ENCODE assay signal across 19 mouse cellular contexts in genomic region chr10:20668577-20668976, GRCm38 (mm10). TPM values are rescaled to one million over a fixed set of nuclear protein-coding genes. Genes with fewer than 3 reads are reported as not detected.
A peak's percentile ranks its signal among the peaks of the same experiment; 100 is the strongest.
DNase-seq lines count a peak whose midpoint lies in the region; ATAC-seq and TF ChIP-seq lines count a peak whose summit lies in the region.
"Had no signal": no experiment of that assay in that cellular context is flagged by ENCODE, and none has a peak within 500 bp of the region (broad histone marks: within the 10 kb centered on the region; RNA-seq: fewer than 3 reads in every experiment).

No protein-coding gene starts in this region.

- no peaks in the 10 kb centered on the region for H3K36me3 ChIP-seq in hindbrain, embryonic 10.5 days
- no peaks in the 10 kb centered on the region for H3K36me3 ChIP-seq in hindbrain, embryonic 11.5 days (ENCODE audit: control insufficient read depth, insufficient read depth, low read length)
- H3K36me3 ChIP-seq in midbrain, embryonic 14.5 days (ENCODE audit: control insufficient read depth, insufficient read depth, low read length) = no peaks in the 10 kb centered on the region
- no peaks in the 10 kb centered on the region for H3K36me3 ChIP-seq in midbrain, postnatal 0 days (ENCODE audit: insufficient read depth, low read length)
- H3K36me3 ChIP-seq: embryonic facial prominence, embryonic 12.5 days; forebrain, embryonic 15.5 days; heart, embryonic 10.5 days; heart, embryonic 15.5 days had no signal

- TF ChIP-seq POLR2A in brain, embryonic 14.5 days (IDR thresholded peaks at IDR 0.05; ENCODE audit: borderline replicate concordance, extremely low read depth, insufficient read depth, insufficient read length, poor library complexity, severe bottlenecking) = no peak
- TF ChIP-seq POLR2A in olfactory bulb, adult 2 months (IDR thresholded peaks at IDR 0.05; ENCODE audit: insufficient read depth, low read depth, low read length) = no peak

- no peak for DNase-seq in hindbrain, embryonic 10.5 days (ENCODE audit: low spot score)
- DNase-seq in hindbrain, embryonic 11.5 days (ENCODE audit: low spot score) = no peak
- peak; percentile 17 for DNase-seq in midbrain, embryonic 14.5 days
- DNase-seq in midbrain, postnatal 0 days (ENCODE audit: low spot score) = no peak
- peak; percentile 26 for DNase-seq in brain, embryonic 14.5 days (ENCODE audit: low read depth)
- DNase-seq in kidney, postnatal 4 days = no peak
- DNase-seq: adrenal gland, adult 2 months; adrenal gland, postnatal 25 days; cerebellum, adult 11 months; cerebellum, adult 8-10 months; cerebellum, postnatal 14 days; gastrocnemius, postnatal 14 days; heart, postnatal 14 days had no signal

- ATAC-seq in hindbrain, embryonic 11.5 days (ENCODE audit: low FRiP score) = no peak
- no peak for ATAC-seq in midbrain, embryonic 14.5 days (ENCODE audit: low FRiP score, low TSS enrichment)
- no peak for ATAC-seq in midbrain, postnatal 0 days (ENCODE audit: low FRiP score)
- ATAC-seq: intestine, embryonic 16.5 days had no signal

- no peaks in the 10 kb centered on the region for H3K27me3 ChIP-seq in hindbrain, embryonic 10.5 days (ENCODE audit: insufficient read depth, poor library complexity, severe bottlenecking)
- no peaks in the 10 kb centered on the region for H3K27me3 ChIP-seq in hindbrain, embryonic 11.5 days (ENCODE audit: control insufficient read depth, insufficient read depth, low read length)
- H3K27me3 ChIP-seq in midbrain, embryonic 14.5 days (ENCODE audit: control insufficient read depth, insufficient read depth, low read length) = no peaks in the 10 kb centered on the region
- H3K27me3 ChIP-seq in midbrain, postnatal 0 days (ENCODE audit: insufficient read depth, low read length) = no peaks in the 10 kb centered on the region
- H3K27me3 ChIP-seq: embryonic facial prominence, embryonic 12.5 days; forebrain, embryonic 15.5 days; heart, embryonic 15.5 days had no signal

- no peak overlapping the region for H3K4me3 ChIP-seq in hindbrain, embryonic 10.5 days
- H3K4me3 ChIP-seq in hindbrain, embryonic 11.5 days (ENCODE audit: low read depth, low read length) = no peak overlapping the region
- no peak overlapping the region for H3K4me3 ChIP-seq in midbrain, embryonic 14.5 days (replicated peaks; ENCODE audit: low read depth, low read length)
- no peak overlapping the region for H3K4me3 ChIP-seq in midbrain, postnatal 0 days (ENCODE audit: low read depth, low read length)
- H3K4me3 ChIP-seq in olfactory bulb, adult 2 months (ENCODE audit: insufficient read depth, low read depth, low read length) = no peak overlapping the region
- H3K4me3 ChIP-seq: embryonic facial prominence, embryonic 12.5 days; forebrain, embryonic 15.5 days; heart, embryonic 10.5 days; heart, embryonic 15.5 days had no signal

- H3K27ac ChIP-seq in hindbrain, embryonic 10.5 days = peak overlapping the region; percentile 12; the same call in 1 of the 2 replicates
- H3K27ac ChIP-seq in hindbrain, embryonic 11.5 days (ENCODE audit: low read depth, low read length) = no peak overlapping the region
- no peak overlapping the region for H3K27ac ChIP-seq in midbrain, embryonic 14.5 days (replicated peaks; ENCODE audit: low read depth, low read length)
- no peak overlapping the region for H3K27ac ChIP-seq in midbrain, postnatal 0 days (ENCODE audit: low read depth, low read length)
- H3K27ac ChIP-seq in olfactory bulb, adult 2 months (ENCODE audit: insufficient read depth, low read depth, low read length) = 0 out of 2 replicates have a peak overlapping the region, but pooled peaks have one; percentile 40
- H3K27ac ChIP-seq: heart, embryonic 10.5 days; heart, embryonic 15.5 days had no signal

- H3K4me1 ChIP-seq in hindbrain, embryonic 10.5 days (replicated peaks) = peaks cover 17% of the 10 kb centered on the region
- H3K4me1 ChIP-seq in hindbrain, embryonic 11.5 days (replicated peaks; ENCODE audit: control insufficient read depth, insufficient read depth, low read length) = no peaks in the 10 kb centered on the region
- H3K4me1 ChIP-seq in midbrain, embryonic 14.5 days (ENCODE audit: control insufficient read depth, insufficient read depth, low read length) = peaks cover 7% of the 10 kb centered on the region; the same call in 1 of the 2 replicates
- H3K4me1 ChIP-seq in midbrain, postnatal 0 days (ENCODE audit: insufficient read depth, low read length) = peaks cover 5% of the 10 kb centered on the region; the same call in 1 of the 2 replicates
- H3K4me1 ChIP-seq in olfactory bulb, adult 2 months (ENCODE audit: control insufficient read depth, insufficient read depth, low read length) = peaks cover 9% of the 10 kb centered on the region
- H3K4me1 ChIP-seq: forebrain, embryonic 15.5 days had no signal

- H3K9ac ChIP-seq in hindbrain, embryonic 11.5 days (ENCODE audit: low read depth, low read length) = no peak overlapping the region
- no peak overlapping the region for H3K9ac ChIP-seq in midbrain, embryonic 14.5 days (replicated peaks; ENCODE audit: low read length)
- H3K9ac ChIP-seq in midbrain, postnatal 0 days (replicated peaks; ENCODE audit: low read length, poor library complexity, severe bottlenecking) = no peak overlapping the region
- H3K9ac ChIP-seq: embryonic facial prominence, embryonic 12.5 days; forebrain, embryonic 15.5 days; heart, embryonic 15.5 days had no signal

- 33% methylated on average over 4 of the region's 4 CpGs for WGBS in hindbrain, embryonic 10.5 days
- 36% methylated on average over 4 of the region's 4 CpGs for WGBS in hindbrain, embryonic 11.5 days
- WGBS in midbrain, embryonic 14.5 days = 15% methylated on average over 4 of the region's 4 CpGs
- WGBS in midbrain, postnatal 0 days = 16% methylated on average over 4 of the region's 4 CpGs
- 26% methylated on average over 4 of the region's 4 CpGs for WGBS in olfactory bulb, adult 2 months

- no peaks in the 10 kb centered on the region for H3K9me3 ChIP-seq in hindbrain, embryonic 10.5 days
- no peaks in the 10 kb centered on the region for H3K9me3 ChIP-seq in hindbrain, embryonic 11.5 days (ENCODE audit: control insufficient read depth, low read length)
- H3K9me3 ChIP-seq in midbrain, embryonic 14.5 days (ENCODE audit: control insufficient read depth, low read length) = no peaks in the 10 kb centered on the region
- no peaks in the 10 kb centered on the region for H3K9me3 ChIP-seq in midbrain, postnatal 0 days (ENCODE audit: low read length)
- H3K9me3 ChIP-seq: embryonic facial prominence, embryonic 12.5 days; forebrain, embryonic 15.5 days; heart, embryonic 10.5 days; heart, embryonic 15.5 days had no signal

- no peak overlapping the region for H3K4me2 ChIP-seq in hindbrain, embryonic 11.5 days (replicated peaks; ENCODE audit: low read depth, low read length)
- no peak overlapping the region for H3K4me2 ChIP-seq in midbrain, embryonic 14.5 days (ENCODE audit: low read length)
- H3K4me2 ChIP-seq in midbrain, postnatal 0 days (ENCODE audit: low read depth, low read length, poor library complexity, severe bottlenecking) = no peak overlapping the region
- H3K4me2 ChIP-seq: embryonic facial prominence, embryonic 12.5 days; forebrain, embryonic 15.5 days; heart, embryonic 15.5 days had no signal

- TF ChIP-seq CTCF in midbrain, postnatal 0 days (IDR thresholded peaks at IDR 0.05) = no peak
- no peak for TF ChIP-seq CTCF in brain, embryonic 14.5 days (IDR thresholded peaks at IDR 0.05; ENCODE audit: borderline replicate concordance, extremely low read depth, insufficient read depth, insufficient read length)
- no peak for TF ChIP-seq CTCF in olfactory bulb, adult 2 months (IDR thresholded peaks at IDR 0.05; ENCODE audit: insufficient read depth, low read depth, low read length)

RNA-seq across cellular contexts. Expression of gene Pde7b, which starts 56.3 kb away (rescaled TPM):
- 1.5 and 2.1 TPM in 2 replicates for polyA plus RNA-seq in hindbrain, embryonic 10.5 days (2016; fragmentation: Nextera tagmentation; extraction: Ambion mirVana)
- polyA plus RNA-seq in hindbrain, embryonic 11.5 days (2014; fragmentation: Nextera tagmentation; extraction: Ambion mirVana) = 2.5 and 3.4 TPM in 2 replicates
- polyA plus RNA-seq in midbrain, embryonic 14.5 days (2014; fragmentation: Nextera tagmentation; extraction: Ambion mirVana) = 1.9 and 2.0 TPM in 2 replicates
- 6.0 and 11.6 TPM in 2 replicates for total RNA-seq in midbrain, postnatal 0 days (2014; rRNA removed)
- polyA plus RNA-seq in midbrain, postnatal 0 days (2015; fragmentation: Nextera tagmentation; extraction: Ambion mirVana) = 1.7 and 3.3 TPM in 2 replicates
- polyA plus RNA-seq in brain, embryonic 14.5 days (2012; rRNA removed) = 3.9 and 6.1 TPM in 2 replicates
- not detected in 2 replicates for polyA plus RNA-seq in olfactory bulb, adult 2 months (2012; ENCODE audit: insufficient read depth, insufficient read length, low replicate concordance, missing spikeins)

Comparison
In these comparisons a context has a peak if more than half of its experiments do, and no peak if none do; other contexts are left out.
1. DNase-seq: peak in midbrain, embryonic 14.5 days (single experiment) and brain, embryonic 14.5 days (single experiment); none in hindbrain, embryonic 10.5 days (single experiment), hindbrain, embryonic 11.5 days (single experiment), midbrain, postnatal 0 days (single experiment) and kidney, postnatal 4 days (0 of 2).
2. H3K27ac ChIP-seq: peak in hindbrain, embryonic 10.5 days (single experiment) and olfactory bulb, adult 2 months (single experiment); none in hindbrain, embryonic 11.5 days (single experiment), midbrain, embryonic 14.5 days (single experiment) and midbrain, postnatal 0 days (single experiment).